ENCODE assay signal across 8 mouse cellular contexts in the genomic region with DNA sequence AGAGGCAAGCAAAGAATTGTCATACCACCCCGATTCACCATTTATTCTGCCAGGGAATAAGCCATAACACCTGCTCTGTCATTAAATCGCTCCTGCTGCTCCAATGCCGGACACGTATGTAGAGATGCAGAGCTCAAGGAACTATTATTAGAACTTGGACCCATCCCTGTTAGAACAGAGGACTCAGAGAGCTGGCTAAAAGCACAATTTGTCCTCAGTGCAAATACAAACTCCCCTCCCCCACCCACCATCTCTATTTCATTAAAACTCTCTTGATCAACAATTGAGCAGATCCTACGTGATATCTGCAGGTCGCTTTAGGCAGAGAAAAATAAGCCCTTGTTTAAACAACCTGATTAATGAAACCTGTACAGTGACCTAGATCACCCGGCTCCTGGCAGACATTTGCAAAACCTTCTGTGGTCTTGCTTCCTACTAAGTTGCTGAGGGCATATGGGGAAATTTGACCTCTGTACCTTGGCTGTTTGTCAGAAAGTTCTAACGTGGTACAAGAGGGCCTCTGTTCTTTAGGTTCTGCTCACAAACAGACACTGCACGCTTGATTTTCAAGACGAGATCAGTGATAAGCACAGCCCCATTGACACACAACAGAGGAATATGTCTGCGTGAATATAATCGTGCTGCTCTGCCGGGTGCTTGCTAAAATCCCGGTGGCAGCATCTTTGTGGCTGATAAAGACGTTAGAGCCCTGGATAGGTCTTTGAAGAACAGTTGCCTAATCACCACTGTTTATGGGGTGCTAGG. TPM values are rescaled to one million over a fixed set of nuclear protein-coding genes. Genes with fewer than 3 reads are reported as not detected.
A peak's percentile ranks its signal among the peaks of the same experiment; 100 is the strongest.
DNase-seq lines count a peak whose midpoint lies in the region; ATAC-seq lines count a peak whose summit lies in the region.

No protein-coding gene starts in this region.

- DNase-seq in heart, adult 18-20 months, result peak; percentile 49 to 67
- DNase-seq in heart, postnatal 4 days, result no peak
- peak; percentile 36 for DNase-seq in adrenal gland, postnatal 14 days
- peak; percentile 22 to 62 for DNase-seq in heart, postnatal 36 days
- peak; percentile 72 for DNase-seq in limb, embryonic 11.5 days (ENCODE audit: low spot score)
- no peak for DNase-seq in natural killer cell, adult 2 months (ENCODE audit: low spot score in 2 of 2)

- 11% methylated on average over 15 of the region's 15 CpGs for WGBS in embryonic facial prominence, embryonic 13.5 days
- WGBS in limb, embryonic 11.5 days, result 10% methylated on average over 15 of the region's 15 CpGs
- WGBS in midbrain, embryonic 13.5 days, result 11% methylated on average over 15 of the region's 15 CpGs

- H3K9ac ChIP-seq in embryonic facial prominence, embryonic 13.5 days, result no peak overlapping the region
- no peak overlapping the region for H3K9ac ChIP-seq in limb, embryonic 11.5 days (ENCODE audit: low read length)
- no peak overlapping the region for H3K9ac ChIP-seq in midbrain, embryonic 13.5 days (replicated peaks)

- H3K4me3 ChIP-seq in embryonic facial prominence, embryonic 13.5 days, result 0 out of 2 replicates have a peak overlapping the region, but pooled peaks have one; percentile 9
- no peak overlapping the region for H3K4me3 ChIP-seq in limb, embryonic 11.5 days (ENCODE audit: low read depth, low read length)
- peak overlapping the region; percentile 96 for H3K4me3 ChIP-seq in midbrain, embryonic 13.5 days (replicated peaks)

- H3K36me3 ChIP-seq in embryonic facial prominence, embryonic 13.5 days, result no peaks in the 10 kb centered on the region
- H3K36me3 ChIP-seq in limb, embryonic 11.5 days (ENCODE audit: control insufficient read depth, insufficient read depth, low read length), result peaks cover 2% of the 10 kb centered on the region; the same call in 1 of the 2 replicates
- H3K36me3 ChIP-seq in midbrain, embryonic 13.5 days, result no peaks in the 10 kb centered on the region

- no peaks in the 10 kb centered on the region for H3K9me3 ChIP-seq in embryonic facial prominence, embryonic 13.5 days
- H3K9me3 ChIP-seq in limb, embryonic 11.5 days (ENCODE audit: control insufficient read depth, low read length), result no peaks in the 10 kb centered on the region
- H3K9me3 ChIP-seq in midbrain, embryonic 13.5 days, result no peaks in the 10 kb centered on the region

- ATAC-seq in embryonic facial prominence, embryonic 13.5 days (ENCODE audit: insufficient number of reproducible peaks, insufficient read depth, low FRiP score, low TSS enrichment, low read depth), result no peak
- ATAC-seq in limb, embryonic 11.5 days (ENCODE audit: insufficient number of reproducible peaks, low FRiP score, low TSS enrichment, low read depth), result no peak
- no peak for ATAC-seq in midbrain, embryonic 13.5 days

- H3K27me3 ChIP-seq in embryonic facial prominence, embryonic 13.5 days, result no peaks in the 10 kb centered on the region
- no peaks in the 10 kb centered on the region for H3K27me3 ChIP-seq in limb, embryonic 11.5 days (ENCODE audit: control insufficient read depth, insufficient read depth, low read length)
- no peaks in the 10 kb centered on the region for H3K27me3 ChIP-seq in midbrain, embryonic 13.5 days

- H3K4me1 ChIP-seq in embryonic facial prominence, embryonic 13.5 days, result peaks cover 26% of the 10 kb centered on the region
- peaks cover 18% of the 10 kb centered on the region; the same call in 1 of the 2 replicates for H3K4me1 ChIP-seq in limb, embryonic 11.5 days (ENCODE audit: control insufficient read depth, insufficient read depth, low read length)
- peaks cover 35% of the 10 kb centered on the region for H3K4me1 ChIP-seq in midbrain, embryonic 13.5 days (replicated peaks)

- peak overlapping the region; percentile 76 for H3K4me2 ChIP-seq in embryonic facial prominence, embryonic 13.5 days
- peak overlapping the region; percentile 20 for H3K4me2 ChIP-seq in limb, embryonic 11.5 days (ENCODE audit: low read depth, severe bottlenecking)
- H3K4me2 ChIP-seq in midbrain, embryonic 13.5 days (replicated peaks), result peak overlapping the region; percentile 72

- intact Hi-C loops in heart, postnatal 36 days (cut with DNase I), result loop anchor here (5.0 to 10.0 kb wide), 6 partner anchors 295 to 1383 kb away; a partner anchor contains a TSS

- peak overlapping the region; percentile 44; the same call in 1 of the 2 replicates for H3K27ac ChIP-seq in embryonic facial prominence, embryonic 13.5 days
- H3K27ac ChIP-seq in limb, embryonic 11.5 days (replicated peaks; ENCODE audit: low read depth, low read length), result peak overlapping the region; percentile 26; the same call in 1 of the 2 replicates
- H3K27ac ChIP-seq in midbrain, embryonic 13.5 days, result peak overlapping the region; percentile 69

RNA-seq across cellular contexts. Expression of a gene that starts 4.3 kb away (rescaled TPM):
- 10 to 100 TPM; 41.5 to 55.5 TPM for total RNA-seq in heart, adult 18-20 months (2021)
- 10 to 100 TPM; 20.9 to 22.8 TPM for total RNA-seq in heart, postnatal 4 days (2021)
- 75.6 and 77.2 TPM in 2 replicates for total RNA-seq in adrenal gland, postnatal 14 days (2021)
- 34.1 and 35.6 TPM in 2 replicates for polyA plus RNA-seq in embryonic facial prominence, embryonic 13.5 days (2015; fragmentation: Nextera tagmentation; extraction: Ambion mirVana)
- total RNA-seq in heart, postnatal 36 days (2021), result 10 to 100 TPM; 53.2 to 62.9 TPM
- 70.7 and 73.1 TPM in 2 replicates for polyA plus RNA-seq in limb, embryonic 11.5 days (2014; fragmentation: Nextera tagmentation; extraction: Ambion mirVana)
- 77.0 and 81.0 TPM in 2 replicates for polyA plus RNA-seq in midbrain, embryonic 13.5 days (2015; fragmentation: Nextera tagmentation; extraction: Ambion mirVana)

Comparison
In these comparisons a context has a peak if more than half of its experiments do, and no peak if none do; other contexts are left out.
1. DNase-seq: peak in heart, adult 18-20 months (2 of 2), adrenal gland, postnatal 14 days (single experiment), heart, postnatal 36 days (2 of 2) and limb, embryonic 11.5 days (single experiment); none in heart, postnatal 4 days (single experiment) and natural killer cell, adult 2 months (0 of 2).
2. H3K4me2 ChIP-seq: peak in every context shown above with its lines; median percentile 76 in embryonic facial prominence, embryonic 13.5 days; 72 in midbrain, embryonic 13.5 days; 20 in limb, embryonic 11.5 days.
3. Peak in every context shown above with its lines, with median percentiles within 50 percentile points of each other: H3K27ac ChIP-seq.